Mouse (Mus musculus): Measurements from ENCODE around the gene Prcd.
"Not testable (repeated sequence)": the region's sequence is repeated elsewhere in the genome, so short reads cannot be mapped to it uniquely, and the experiment has no call there.

The Prcd gene

DNA sequence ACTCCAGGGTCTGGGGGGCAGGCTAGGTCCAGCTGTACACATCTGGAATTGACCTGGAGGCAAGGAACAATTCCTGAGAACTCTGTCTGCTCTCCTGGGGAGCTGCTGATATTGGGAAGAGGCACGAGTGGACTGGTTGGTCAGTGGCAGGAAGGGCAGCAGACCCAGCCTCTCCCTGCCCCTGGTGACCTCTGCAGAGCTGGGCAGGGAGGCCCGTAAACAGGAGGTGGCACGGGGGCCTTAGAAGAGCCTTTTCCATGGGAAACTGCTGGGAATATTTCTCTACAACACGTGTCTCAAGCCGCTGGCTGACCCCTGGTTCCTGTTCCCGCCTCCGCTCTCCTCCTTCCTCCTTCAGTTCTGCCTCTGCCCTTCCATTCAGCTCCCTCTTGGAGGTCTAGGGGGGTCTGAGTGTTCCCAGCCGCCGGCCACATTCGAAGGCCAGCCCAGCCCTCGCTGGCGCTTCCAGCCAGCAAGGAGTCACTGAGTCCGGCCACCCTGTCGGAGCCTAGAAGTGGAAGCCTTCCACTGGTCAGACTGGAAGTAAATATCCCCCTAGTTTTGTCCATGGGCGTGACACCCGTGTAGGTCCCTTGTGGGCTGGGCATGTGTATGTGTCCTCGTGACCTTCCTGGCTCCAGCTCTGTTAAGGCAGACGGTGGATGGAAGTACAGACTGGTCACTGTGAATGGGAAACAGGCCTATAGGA, 5.0 kb upstream of the Prcd start:
- no peak for DNase-seq (ENCODE audit: low read depth, low spot score)

DNA sequence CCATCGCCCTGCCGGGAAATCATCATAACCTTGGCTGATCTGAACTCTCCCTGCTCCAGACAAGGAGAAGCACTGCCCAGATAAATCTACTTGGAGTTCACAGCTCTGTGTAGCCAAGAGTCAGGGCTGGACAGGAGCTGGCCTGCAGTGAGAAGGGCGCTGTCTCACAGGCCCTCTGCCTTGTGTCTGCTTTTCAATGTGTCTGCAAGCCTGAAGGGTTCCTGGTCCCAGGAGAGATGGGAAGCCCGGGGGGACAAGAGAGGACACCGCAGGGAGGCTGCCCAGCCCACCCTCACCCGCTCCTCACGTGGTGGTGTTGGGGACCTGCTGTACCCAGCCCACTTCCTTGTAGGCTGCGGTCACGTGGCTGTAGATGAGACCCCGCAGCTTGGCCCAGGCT, 4.4 kb upstream of the Prcd start:
- DNase-seq (ENCODE audit: low read depth, low spot score), result no peak

DNA sequence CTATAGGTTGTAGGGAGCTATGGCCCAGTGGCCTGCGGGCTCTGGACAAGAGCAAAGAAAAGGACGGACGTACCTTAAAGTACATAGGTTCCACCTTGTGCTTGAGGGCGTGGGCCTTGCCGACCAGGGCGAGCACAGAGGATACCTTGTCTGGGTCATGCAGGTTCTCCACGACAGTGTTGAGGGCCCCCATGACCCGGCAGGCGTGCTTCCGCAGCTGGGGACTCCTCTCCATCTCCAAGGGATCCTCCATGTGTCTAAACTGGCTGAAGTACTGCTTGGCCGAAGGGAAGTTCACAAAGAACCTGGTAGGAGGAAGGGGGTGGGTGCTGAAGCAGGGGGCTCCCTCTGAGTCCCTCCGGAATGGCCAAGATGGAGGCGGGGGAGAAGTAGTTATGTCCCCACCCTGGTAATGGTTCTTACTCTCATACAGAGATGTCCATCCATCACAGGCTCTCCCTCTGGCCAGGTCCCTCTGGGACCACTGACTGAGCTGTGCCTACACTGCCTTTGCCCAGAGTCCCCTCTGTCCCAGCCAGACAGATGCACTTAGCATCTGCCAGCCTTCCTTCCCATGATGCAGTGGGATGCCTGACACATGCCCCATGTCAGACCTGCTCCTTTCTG, 3.5 kb upstream of the Prcd start:
- no peak for DNase-seq (ENCODE audit: low read depth, low spot score)

- no peak for DNase-seq (ENCODE audit: low read depth, low spot score)
Measured at GRCm38 (mm10) chr11:116650811-116651210, 2.5 kb upstream of the Prcd start.

GRCm38 (mm10) chr11:116651339-116651738, 2.0 kb upstream of the Prcd start:
- DNase-seq (ENCODE audit: low read depth, low spot score), result peak; percentile 91

DNA sequence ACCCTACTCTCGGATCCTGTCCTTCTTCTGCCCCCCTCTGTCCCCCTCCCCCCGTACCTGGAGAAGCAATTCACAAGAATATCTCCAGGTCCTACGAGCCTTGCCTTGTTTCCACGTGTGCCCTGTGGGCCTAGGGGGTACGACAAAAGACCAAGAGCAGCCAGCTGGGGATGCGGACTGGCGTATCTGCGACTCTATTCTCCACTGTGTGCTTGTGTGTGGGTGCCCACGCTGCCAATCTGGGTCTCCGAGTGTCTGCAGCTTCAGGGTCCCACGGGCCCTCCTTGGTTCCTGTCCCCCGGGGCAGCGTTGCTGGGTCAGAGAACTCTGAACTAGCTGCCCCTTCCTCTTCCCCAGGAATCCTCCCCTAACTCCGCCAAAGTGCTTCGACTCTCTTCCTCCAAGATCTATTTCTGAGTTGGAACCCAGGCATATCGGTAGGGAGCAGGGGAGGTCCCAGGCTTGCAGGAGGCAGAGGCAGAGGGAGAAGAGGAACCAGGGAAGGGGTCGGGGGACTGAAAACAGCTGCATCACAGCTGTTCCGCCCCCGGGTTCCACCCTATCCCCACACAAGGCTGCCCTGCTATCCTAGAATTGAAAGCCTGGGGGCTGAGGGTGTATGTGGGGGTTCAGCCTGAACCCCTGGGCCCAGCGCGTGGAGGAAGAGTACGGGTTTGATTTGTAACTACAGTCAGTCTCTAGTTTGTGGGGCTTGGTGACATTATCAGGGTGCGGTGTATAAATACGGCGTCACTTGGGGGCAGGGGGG, 820 bp upstream of the Prcd start:
- DNase-seq (ENCODE audit: low read depth, low spot score), result no peak

GRCm38 (mm10) chr11:116653709-116654221, 431 bp downstream of the Prcd start:
- peak; percentile 74 for DNase-seq (ENCODE audit: low read depth, low spot score)

DNA sequence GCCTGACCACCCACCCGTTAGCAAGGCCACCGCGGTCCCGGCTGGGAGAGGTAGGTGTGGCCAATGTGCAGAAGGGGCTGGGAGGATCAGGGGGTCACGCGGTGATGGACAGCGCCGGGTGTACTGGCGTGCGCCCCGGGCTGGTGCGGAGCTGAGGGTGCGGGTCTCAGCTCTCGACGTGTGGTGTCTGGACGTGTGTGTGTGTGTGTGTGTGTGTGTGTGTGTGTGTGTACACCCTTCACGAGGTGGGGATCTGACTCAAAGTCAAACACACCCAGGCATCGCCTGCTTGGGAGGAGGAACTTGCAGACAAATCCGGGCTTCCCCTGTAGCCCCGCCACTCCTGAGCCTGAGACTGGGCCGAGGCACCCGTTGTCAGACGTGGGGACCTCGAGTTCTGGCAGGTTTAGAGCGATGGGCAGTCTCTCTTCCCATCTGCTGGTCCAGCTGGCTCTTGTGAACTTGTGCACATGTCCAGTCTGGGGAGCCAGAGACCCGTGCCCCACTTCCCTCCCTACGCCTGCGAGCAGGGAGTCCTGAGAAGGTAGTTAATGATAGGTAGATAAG, 1.0 kb downstream of the Prcd start, which contains the start of gene Cygb:
TSS of gene Cygb (minus strand) at position 59 of the 567 bp plus-strand sequence.
- peak; percentile 91 for DNase-seq (ENCODE audit: low read depth, low spot score)

GRCm38 (mm10) chr11:116656348-116657191, 3.2 kb downstream of the Prcd start:
- DNase-seq (ENCODE audit: low read depth, low spot score), result peak; percentile 90

DNA sequence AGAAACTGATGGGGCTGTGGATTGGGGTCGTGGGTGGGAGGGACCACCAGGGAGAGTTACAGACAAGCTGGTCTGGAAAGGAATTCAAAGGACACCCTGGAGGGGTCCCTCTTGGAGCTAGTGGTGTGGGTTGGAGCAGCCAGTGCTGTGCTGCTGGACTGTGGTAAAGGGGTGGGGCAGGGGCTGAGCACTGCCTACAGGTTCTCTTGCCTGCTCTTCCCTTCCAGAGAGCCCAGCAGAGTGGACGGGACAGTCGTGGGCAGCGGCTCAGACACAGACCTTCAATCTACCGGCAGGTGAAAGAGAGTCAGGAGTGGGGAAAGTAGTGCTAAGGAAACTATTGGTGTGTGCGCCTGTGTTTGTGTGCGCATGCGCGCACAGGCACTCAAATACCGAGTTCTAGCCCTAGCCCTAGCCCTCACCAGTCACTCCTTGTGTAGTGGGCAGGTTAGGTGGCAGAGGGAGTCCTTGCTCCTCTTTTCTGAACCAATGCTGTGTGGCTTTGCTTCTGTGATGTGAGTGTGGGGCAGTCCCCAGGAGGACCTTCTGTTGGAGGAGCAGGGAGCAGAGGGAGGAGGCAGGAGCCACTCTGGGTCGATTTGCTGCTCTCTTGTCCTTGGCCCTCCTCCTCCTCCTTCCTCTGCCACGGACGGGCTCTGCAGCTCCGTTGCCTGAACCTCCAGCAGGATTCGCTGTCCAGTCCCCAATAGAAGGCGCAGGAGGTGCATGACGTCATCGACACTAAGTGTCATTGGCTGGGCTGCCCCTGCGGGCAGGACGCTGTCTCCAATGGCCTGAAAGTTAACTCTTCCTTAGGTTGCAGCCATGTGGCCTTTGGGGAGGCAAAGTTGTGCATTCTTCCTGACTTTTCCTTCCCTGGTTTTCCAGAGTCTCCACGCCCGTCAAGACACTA, 4.2 kb downstream of the Prcd start:
- DNase-seq (ENCODE audit: low read depth, low spot score), result peak; percentile 99

DNA sequence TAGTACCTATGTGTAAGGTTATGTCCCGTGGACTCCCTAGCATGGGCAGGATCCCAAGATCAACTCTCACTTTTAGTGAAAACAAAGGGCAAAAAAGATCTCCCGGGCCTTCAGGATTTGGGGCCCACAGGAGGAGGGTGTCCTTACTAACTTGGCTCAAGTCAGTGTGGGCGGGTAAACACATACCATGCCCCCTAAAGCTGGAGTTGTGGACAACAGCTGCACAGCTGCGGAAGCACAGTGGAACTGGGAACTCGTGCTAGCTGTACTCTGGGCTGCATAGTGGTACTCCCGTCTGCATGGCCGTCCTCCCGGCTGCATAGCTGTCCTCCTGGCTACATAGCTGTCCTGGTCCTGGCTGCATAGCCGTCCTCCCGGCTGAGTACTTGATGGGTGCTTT, 4.9 kb downstream of the Prcd start:
- no peak for DNase-seq (ENCODE audit: low read depth, low spot score)

DNA sequence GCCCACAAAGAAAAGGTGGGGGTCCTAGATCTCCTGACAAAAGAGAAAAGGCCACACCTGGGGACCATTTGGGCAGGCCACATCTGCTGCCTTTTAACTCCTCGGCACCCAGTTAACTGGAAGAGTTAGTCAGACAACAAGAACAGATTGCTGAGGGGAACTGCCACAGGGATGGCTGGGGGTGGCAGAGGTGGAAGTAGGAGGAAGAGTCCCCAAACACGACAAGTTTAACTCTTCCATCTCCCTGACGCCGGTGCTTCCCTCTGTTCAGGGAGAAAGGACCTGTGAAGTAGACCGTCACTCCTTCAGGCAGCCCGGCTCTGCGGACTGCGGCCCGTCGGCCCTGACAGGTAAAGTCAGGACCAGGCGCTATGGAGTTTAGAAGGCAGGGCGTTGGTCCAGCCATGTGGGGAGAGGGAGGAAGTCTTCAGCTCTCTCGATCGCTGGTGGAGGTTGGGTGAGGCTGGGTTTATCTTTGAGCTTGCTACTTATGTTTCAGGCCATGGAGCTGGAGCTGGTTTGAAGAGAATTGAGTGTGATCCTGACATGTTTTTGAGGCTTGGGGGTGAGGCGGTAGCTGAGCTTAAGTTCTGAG, 5.8 kb downstream of the Prcd start:
- no peak for DNase-seq (ENCODE audit: low read depth, low spot score)

DNA sequence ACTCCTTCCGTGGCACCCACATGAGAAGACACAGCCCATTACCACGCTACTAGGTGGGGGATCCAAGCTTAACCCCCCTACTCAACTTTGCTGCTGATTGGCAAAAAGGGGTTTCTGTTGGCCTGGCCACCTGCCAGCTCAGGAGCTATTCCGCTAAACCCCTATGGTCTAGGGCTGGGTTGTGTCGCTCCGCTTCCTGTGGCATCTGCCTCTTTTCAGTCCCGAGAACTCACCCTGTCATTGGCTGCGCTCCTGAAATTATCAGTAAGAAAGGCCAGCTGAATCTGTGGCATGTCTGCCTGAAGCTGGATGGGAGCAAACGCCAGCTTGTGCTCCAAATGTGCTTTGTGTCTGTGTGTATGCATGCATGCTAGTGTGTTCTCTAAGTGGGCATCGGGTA, 6.8 kb downstream of the Prcd start:
- no peak for DNase-seq (ENCODE audit: low read depth, low spot score)

- DNase-seq (ENCODE audit: low read depth, low spot score), result peak; percentile 72
Measured at GRCm38 (mm10) chr11:116661291-116661947, 8.1 kb downstream of the Prcd start.

DNA sequence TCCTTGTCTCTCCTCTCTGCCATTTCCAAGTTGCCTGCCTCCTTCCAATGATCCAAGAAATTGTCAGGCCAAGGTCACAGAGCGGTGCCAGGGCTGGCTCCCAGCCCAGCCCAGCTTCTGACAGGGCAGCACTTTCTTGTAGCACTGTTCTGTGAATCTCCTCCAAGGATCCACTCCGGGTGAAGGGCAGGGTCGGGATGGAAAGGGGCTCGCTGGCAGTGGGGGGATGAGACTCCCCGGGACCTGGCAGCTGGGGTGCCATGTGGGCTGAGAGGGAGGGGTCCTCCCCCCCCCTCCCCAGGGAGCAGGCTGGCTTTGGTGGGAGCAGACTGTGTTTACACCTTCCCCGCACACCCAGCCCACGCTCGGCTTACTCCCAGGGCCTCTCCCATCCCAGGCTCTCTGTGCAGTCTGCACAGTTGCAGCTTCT, 8.6 kb downstream of the Prcd start:
- peak; percentile 79 for DNase-seq (ENCODE audit: low read depth, low spot score)

GRCm38 (mm10) chr11:116665289-116665688, 12.0 kb downstream of the Prcd start:
- DNase-seq (ENCODE audit: low read depth, low spot score), result no peak

- DNase-seq (ENCODE audit: low read depth, low spot score), result no peak
Measured at GRCm38 (mm10) chr11:116666566-116666965, 13.2 kb downstream of the Prcd start.

DNA sequence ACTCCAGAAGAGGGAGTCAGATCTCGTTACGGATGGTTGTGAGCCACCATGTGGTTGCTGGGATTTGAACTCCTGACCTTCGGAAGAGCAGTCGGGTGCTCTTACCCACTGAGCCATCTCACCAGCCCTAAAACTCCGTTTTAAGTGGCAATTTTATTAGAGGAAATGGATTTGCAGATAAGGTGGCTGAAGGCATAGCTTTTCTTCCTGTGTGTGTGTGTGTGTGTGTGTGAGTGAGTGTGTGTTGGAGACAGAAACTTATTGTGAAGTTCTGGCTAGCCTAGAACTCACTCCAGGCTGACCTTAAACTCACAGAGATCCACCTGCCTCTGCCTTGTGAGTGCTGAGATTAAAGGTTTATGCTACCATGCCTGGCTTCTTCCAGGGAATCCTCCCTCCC, 13.7 kb downstream of the Prcd start:
- not testable (repeated sequence) for DNase-seq (ENCODE audit: low read depth, low spot score)

- no peak for DNase-seq (ENCODE audit: low read depth, low spot score)
Measured at GRCm38 (mm10) chr11:116667930-116668329, 14.6 kb downstream of the Prcd start.
